Comparison of ENCODE assay signal across 8 mouse cellular contexts in genomic region chr3:128001924-128002501, GRCm38 (mm10).
DNase-seq lines count a peak whose midpoint lies in the region; ATAC-seq and TF ChIP-seq lines count a peak whose summit lies in the region.

No protein-coding gene starts in this region.

- no peak overlapping the region for H3K9ac ChIP-seq in embryonic facial prominence, embryonic 15.5 days
- H3K9ac ChIP-seq in liver, embryonic 11.5 days (ENCODE audit: low read depth, low read length) = no peak overlapping the region

- no peaks in the 10 kb centered on the region for H3K27me3 ChIP-seq in Patski
- no peaks in the 10 kb centered on the region for H3K27me3 ChIP-seq in embryonic facial prominence, embryonic 15.5 days
- H3K27me3 ChIP-seq in kidney, adult 2 months (replicated peaks; ENCODE audit: control insufficient read depth, insufficient read depth, low read length) = no peaks in the 10 kb centered on the region
- H3K27me3 ChIP-seq in liver, embryonic 11.5 days (replicated peaks; ENCODE audit: control insufficient read depth, insufficient read depth, low read length) = no peaks in the 10 kb centered on the region

- in situ Hi-C loops in Patski (cut with MboI; ENCODE audit: low pct_unique_long_range_greater_than_20kb) = loop anchor here (5.0 to 10.0 kb wide), 6 partner anchors 85 to 1683 kb away; no protein-coding TSS in a partner anchor

- DNase-seq in heart, postnatal 14 days = peak; percentile 4 to 55
- DNase-seq in heart, adult 9 months (ENCODE audit: low spot score in 2 of 2) = no peak
- DNase-seq in Patski (ENCODE audit: low read depth, low spot score) (peak; percentile 80), MN1 (ENCODE audit: low spot score) (no peak)
- peak; percentile 33 for DNase-seq in kidney, adult 2 months
- peak; percentile 40 for DNase-seq in liver, embryonic 11.5 days (ENCODE audit: low spot score)
- peak; percentile 83 for DNase-seq in retina, embryonic 14.5 days (ENCODE audit: low spot score)

- CTCF ChIA-PET in Patski (lab: Charles Lee) = interaction anchor here (1.0 to 2.9 kb wide), 9 partner anchors 11 to 1299 kb away, joined by 3 to 21 read pairs (median 6); no protein-coding TSS in a partner anchor

- 72% methylated on average over 6 of the region's 6 CpGs for WGBS in embryonic facial prominence, embryonic 15.5 days
- 62% methylated on average over 6 of the region's 6 CpGs for WGBS in kidney, adult 2 months
- 83% methylated on average over 6 of the region's 6 CpGs for WGBS in liver, embryonic 11.5 days

- H3K36me3 ChIP-seq in embryonic facial prominence, embryonic 15.5 days = no peaks in the 10 kb centered on the region
- H3K36me3 ChIP-seq in kidney, adult 2 months (ENCODE audit: control insufficient read depth, insufficient read depth, low read length) = no peaks in the 10 kb centered on the region
- no peaks in the 10 kb centered on the region for H3K36me3 ChIP-seq in liver, embryonic 11.5 days (ENCODE audit: control insufficient read depth, insufficient read depth, low read length)

- H3K4me1 ChIP-seq in embryonic facial prominence, embryonic 15.5 days = 0 out of 2 replicates have a peak, but pooled peaks cover 4% of the 10 kb centered on the region
- no peaks in the 10 kb centered on the region for H3K4me1 ChIP-seq in kidney, adult 2 months (ENCODE audit: control insufficient read depth, insufficient read depth, low read length)
- no peaks in the 10 kb centered on the region for H3K4me1 ChIP-seq in liver, embryonic 11.5 days (replicated peaks; ENCODE audit: control insufficient read depth, insufficient read depth, low read length)

- POLR2A ChIA-PET in Patski (lab: Charles Lee) = interaction anchor here (0.8 to 1.1 kb wide), 2 partner anchors 16 to 327 kb away, joined by 3 read pairs; no protein-coding TSS in a partner anchor

- no peak overlapping the region for H3K27ac ChIP-seq in embryonic facial prominence, embryonic 15.5 days (replicated peaks)
- H3K27ac ChIP-seq in kidney, adult 2 months (ENCODE audit: insufficient read depth, low read depth, low read length) = no peak overlapping the region
- no peak overlapping the region for H3K27ac ChIP-seq in liver, embryonic 11.5 days (ENCODE audit: low read depth, low read length)

- intact Hi-C loops in heart, postnatal 14 days (cut with DNase I) = loop anchor here (1.0 to 10.0 kb wide), 3 partner anchors 335 to 1420 kb away; no protein-coding TSS in a partner anchor

- H3K4me2 ChIP-seq in embryonic facial prominence, embryonic 15.5 days (replicated peaks) = no peak overlapping the region
- H3K4me2 ChIP-seq in liver, embryonic 11.5 days = no peak overlapping the region

- no peak for ATAC-seq in Patski
- peak; percentile 24; the same call in 1 of the 2 replicates for ATAC-seq in embryonic facial prominence, embryonic 15.5 days (ENCODE audit: insufficient number of reproducible peaks, low FRiP score, low TSS enrichment, low read depth)
- ATAC-seq in liver, embryonic 11.5 days (replicated peaks; ENCODE audit: low FRiP score) = no peak; the same call in 1 of the 2 replicates

- no peak for TF ChIP-seq POLR2A in kidney, adult 2 months (IDR thresholded peaks at IDR 0.05; ENCODE audit: low read depth, low read length)

- peak; percentile 95 for TF ChIP-seq CTCF in Patski (IDR thresholded peaks at IDR 0.05)
- peak; percentile 49 for TF ChIP-seq CTCF in kidney, adult 2 months (conservative IDR thresholded peaks at IDR 0.05; ENCODE audit: insufficient read depth, insufficient read length, low read depth, low read length)

- H3K9me3 ChIP-seq in embryonic facial prominence, embryonic 15.5 days (replicated peaks) = no peaks in the 10 kb centered on the region
- no peaks in the 10 kb centered on the region for H3K9me3 ChIP-seq in liver, embryonic 11.5 days (ENCODE audit: control insufficient read depth, low read length)

- no peak overlapping the region for H3K4me3 ChIP-seq in embryonic facial prominence, embryonic 15.5 days (replicated peaks)
- H3K4me3 ChIP-seq in kidney, adult 2 months (ENCODE audit: insufficient read depth, low read depth, low read length) = no peak overlapping the region
- no peak overlapping the region for H3K4me3 ChIP-seq in liver, embryonic 11.5 days (ENCODE audit: low read depth, low read length)

Comparison
In these comparisons a context has a peak if more than half of its experiments do, and no peak if none do; other contexts are left out.
1. DNase-seq: peak in heart, postnatal 14 days (2 of 2), Patski (single experiment), kidney, adult 2 months (single experiment), liver, embryonic 11.5 days (single experiment) and retina, embryonic 14.5 days (single experiment); none in heart, adult 9 months (0 of 2) and MN1 (single experiment).